Mouse (Mus musculus) gastrocnemius, adult 8-10 months (tissue): Measurements from ENCODE around the gene Nedd9. TPM values are rescaled to one million over a fixed set of nuclear protein-coding genes. Genes with fewer than 3 reads are reported as not detected.

Source experiments
- DNase-seq, 2 experiments: peaks; one replicate each; pipeline ENCODE4 v3.0.0; 2022; ENCODE audit warnings: low spot score in 2 of 2
- total RNA-seq, 4 experiments: library from RNA; stranded (reverse); gene quantifications; 2 replicates each; pipeline ENCODE4 v1.2.4; 2022

Nedd9 gene
- total RNA-seq, 4 experiments from 2014 or later = 2.0 to 7.9 (median 2.4) TPM

- no peak for DNase-seq
Measured at GRCm38 (mm10) chr13:41491981-41492702, 5.0 kb upstream of the Nedd9 start.

- DNase-seq = no peak
Measured at GRCm38 (mm10) chr13:41491522-41491921, 4.4 kb upstream of the Nedd9 start.

DNA sequence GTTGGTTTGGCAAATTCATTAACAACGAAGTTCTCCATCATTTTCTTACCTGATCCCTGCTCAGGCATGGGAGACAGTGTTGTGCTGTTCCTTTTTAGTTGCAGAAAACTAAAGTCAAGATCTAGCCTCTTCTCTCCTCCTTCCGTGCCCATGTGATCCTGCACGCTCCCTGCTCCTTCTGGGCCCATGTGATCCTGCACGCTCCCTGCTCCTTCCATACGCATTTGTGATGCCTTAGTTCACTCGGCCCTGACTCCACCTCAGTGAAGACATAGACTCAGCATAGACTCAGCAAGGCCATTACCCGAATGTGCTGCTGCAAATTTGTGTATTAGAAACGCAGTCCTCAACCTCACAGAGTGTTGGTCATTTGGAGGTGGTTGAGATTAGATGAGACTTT lies 3.1 kb upstream of the Nedd9 start:
- DNase-seq = no peak

GRCm38 (mm10) chr13:41489705-41490275 lies 2.6 kb upstream of the Nedd9 start:
- DNase-seq = no peak

DNA sequence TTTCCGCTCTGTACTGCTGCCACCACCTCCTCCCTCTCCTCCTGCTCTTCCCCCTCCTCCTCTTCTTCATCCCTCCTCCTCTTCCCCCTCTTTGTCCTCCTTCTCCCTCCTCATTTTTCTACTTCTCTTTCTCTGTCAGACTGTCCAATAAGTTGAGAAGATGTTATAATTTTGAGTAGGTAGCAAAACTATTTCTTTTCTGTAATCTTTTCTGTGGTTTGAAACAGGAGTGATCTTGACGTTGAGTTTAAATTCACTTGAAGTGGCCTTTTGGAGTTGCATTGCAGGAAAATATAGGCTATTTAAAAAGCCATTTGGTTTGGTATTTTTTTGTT lies 214 bp upstream of the Nedd9 start:
- DNase-seq = no peak

DNA sequence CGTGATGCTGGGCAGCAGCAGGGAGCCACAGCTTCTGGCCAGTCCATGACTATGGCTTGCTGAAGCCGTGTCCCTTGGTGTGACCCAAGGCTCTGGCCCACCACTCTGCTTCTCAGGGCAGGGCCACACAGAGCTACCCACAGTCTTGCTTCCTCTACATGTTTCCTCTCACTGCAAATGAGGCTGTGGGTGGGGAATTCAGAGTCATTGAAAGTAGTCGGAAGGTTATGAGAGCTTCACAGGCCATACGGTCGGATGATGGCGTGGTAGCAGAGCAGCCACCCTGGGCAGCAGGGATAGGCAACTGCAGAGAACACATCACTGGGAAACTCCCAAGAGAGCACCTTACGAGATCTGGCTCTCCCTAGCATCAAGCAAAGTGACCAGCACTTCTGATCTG lies 3.2 kb downstream of the Nedd9 start:
- DNase-seq = no peak

- DNase-seq = no peak
Measured at GRCm38 (mm10) chr13:41482408-41483011, 4.7 kb downstream of the Nedd9 start.

- no peak for DNase-seq
Measured at GRCm38 (mm10) chr13:41479737-41480435, 7.3 kb downstream of the Nedd9 start.

DNA sequence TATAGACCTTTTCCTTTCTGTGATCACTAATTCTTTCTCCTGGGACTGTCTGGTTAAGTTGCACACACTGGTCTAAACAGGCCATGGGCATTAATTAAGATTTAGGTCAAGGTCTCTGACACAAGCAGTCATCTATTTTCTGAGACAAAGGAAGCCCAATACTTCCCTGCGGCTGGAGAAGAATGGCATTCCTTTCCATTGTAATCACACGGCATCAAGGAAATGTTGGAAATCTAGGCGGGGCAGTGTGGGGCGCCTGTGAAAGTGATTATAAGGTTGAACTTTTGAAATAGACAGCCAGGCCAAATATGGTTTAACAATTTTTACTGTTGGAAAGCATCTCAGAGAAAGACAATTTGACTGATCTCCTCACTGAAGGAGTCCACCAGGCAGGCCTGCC lies 10.9 kb downstream of the Nedd9 start:
- DNase-seq = no peak

DNA sequence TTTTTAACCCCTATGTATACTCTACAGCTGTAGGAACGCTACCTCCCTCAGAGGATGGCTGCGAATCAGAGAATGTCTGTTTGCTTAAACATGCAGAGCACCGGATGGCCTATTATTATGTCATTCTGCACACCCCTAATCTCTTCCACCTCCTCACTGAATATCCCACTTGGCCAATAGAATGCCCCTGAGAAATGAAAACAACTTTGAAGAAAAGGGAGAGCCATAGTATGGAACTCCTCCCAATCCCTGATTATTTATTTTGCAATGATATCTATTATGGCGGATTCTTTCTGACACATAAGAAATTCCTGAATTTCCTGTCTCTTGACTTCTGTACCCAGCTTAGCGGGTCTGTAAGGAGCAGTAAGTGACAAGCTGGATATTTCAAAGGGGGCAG lies 12.8 kb downstream of the Nedd9 start:
- no peak for DNase-seq

- DNase-seq = no peak
Measured at GRCm38 (mm10) chr13:41473504-41473903, 13.7 kb downstream of the Nedd9 start.

GRCm38 (mm10) chr13:41472878-41473424 lies 14.2 kb downstream of the Nedd9 start:
- DNase-seq = no peak

DNA sequence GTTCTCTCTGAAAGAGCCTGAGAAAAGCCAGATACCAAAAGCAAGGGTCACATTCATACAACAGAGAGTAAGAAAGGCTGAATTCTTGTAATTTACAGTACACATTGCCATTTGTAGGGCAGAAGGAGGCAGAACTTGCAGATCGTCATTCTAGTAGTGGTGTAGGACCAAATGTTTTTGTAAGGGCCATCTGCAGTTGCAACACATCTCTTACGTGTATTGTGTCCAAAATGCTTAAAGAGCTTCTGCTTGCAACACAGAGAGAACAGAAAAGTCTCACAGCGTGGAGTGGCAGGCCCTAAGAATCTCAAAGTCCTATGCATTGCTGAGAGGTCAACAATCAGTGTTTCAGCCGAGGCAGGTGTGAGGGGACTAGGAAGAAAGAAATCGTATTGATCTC lies 18.9 kb downstream of the Nedd9 start:
- no peak for DNase-seq

DNA sequence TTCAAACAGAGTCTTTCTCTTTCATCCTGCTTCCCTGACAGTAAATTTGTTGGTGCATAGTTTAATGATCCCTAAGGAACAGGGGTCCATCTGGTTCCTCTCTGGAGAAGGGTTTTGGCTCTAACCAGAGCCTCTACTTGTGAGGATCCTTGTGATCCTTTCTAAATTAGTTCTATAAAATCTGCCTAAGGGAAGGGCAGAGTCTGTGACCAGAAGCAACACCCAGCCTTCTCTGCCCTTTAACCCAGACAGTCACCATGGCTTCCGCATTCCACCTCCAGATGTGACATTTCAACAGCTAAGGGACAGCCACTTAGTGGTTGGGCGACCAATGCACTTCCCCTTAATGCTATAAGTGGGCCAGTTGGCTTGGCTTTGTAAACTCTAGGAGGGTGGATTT lies 20.1 kb downstream of the Nedd9 start:
- no peak for DNase-seq

GRCm38 (mm10) chr13:41466616-41467015 lies 20.5 kb downstream of the Nedd9 start:
- no peak for DNase-seq

GRCm38 (mm10) chr13:41466191-41466590 lies 21.0 kb downstream of the Nedd9 start:
- DNase-seq = no peak

GRCm38 (mm10) chr13:41461418-41461817 lies 25.7 kb downstream of the Nedd9 start:
- no peak for DNase-seq

GRCm38 (mm10) chr13:41459683-41460286 lies 27.4 kb downstream of the Nedd9 start:
- DNase-seq = no peak

DNA sequence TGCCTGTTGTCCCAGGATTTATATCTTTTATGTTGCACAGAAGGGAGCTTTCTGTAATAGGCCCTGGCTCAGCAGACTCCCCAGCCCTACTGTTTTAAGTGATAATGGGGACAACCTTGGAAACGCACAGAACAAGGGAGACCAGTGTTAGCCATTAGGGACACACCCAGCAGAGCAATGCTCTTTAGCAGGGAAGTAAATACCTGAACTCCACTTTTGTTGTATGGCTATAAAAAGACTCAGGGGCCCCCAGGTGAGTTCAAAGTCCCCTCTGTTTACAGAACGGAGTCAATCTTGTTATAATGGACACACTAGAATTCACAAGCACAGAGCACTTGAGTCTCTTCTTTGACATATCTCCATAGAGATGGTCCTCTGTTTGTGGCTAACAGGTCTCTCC lies 28.5 kb downstream of the Nedd9 start:
- no peak for DNase-seq

GRCm38 (mm10) chr13:41457798-41458390 lies 29.3 kb downstream of the Nedd9 start:
- no peak for DNase-seq

DNA sequence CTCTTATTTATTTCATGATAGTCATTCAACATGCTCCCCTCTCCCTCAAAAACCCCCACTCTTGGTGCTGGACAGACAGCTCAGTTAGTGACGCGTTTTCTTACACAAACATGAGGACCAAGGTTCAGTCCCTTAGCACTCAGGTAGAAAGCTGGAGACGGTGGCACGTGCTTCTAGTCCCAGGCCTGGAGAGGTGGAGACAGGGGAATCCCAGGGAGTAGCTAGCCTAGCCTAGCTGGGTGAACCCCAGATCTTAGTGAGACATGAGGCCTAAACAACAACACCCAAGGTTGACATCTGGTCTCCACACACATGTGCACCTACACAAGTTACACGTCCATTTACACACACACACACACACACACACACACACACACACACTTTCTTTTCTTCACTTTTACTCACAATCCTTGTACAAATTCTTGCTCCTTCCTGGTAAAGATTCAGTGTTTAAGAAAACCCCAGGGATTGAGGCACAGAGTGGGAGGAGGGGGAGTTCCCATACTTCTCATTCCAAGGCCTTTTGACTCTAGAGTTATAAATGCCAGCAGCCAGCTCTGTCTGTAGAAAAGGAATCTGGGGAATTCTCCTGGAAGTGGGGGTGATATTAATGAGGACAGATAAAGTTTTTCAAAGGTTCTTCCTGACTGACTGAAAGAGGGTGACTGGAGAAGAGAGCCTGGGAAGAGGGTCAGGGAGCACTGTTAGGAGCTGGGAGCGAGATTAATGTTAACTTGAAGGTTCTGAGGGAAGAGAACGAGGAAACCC lies 29.9 kb downstream of the Nedd9 start:
- DNase-seq = no peak
